Mouse (Mus musculus) hindbrain, embryonic 14.5 days (tissue): ENCODE data around the gene Retreg3. TPM values are rescaled to one million over a fixed set of nuclear protein-coding genes. Genes with fewer than 3 reads are reported as not detected.

Experiments used
- ATAC-seq: fragments of 200-750 bp; cut with Nextera tagmentation; 2 replicates; pipeline ENCODE4 v1.8.0; 2017; ENCODE audit warnings: moderate number of reproducible peaks, mild to moderate bottlenecking, moderate TSS enrichment, moderate library complexity; ENCODE audit not compliant: low FRiP score
- DNase-seq: peaks from one replicate; pipeline ENCODE4 v3.0.0-alpha.2; 2015; ENCODE audit warnings: low spot score
- H3K27ac ChIP-seq: fragments of 300-500 bp; sonication (generic); 2 replicates; pipeline ENCODE4 v1.5.1; 2014; ENCODE audit warnings: mild to moderate bottlenecking, moderate library complexity
- H3K27me3 ChIP-seq: fragments of 300-500 bp; sonication (generic); 2 replicates; pipeline ENCODE4 v1.6.1; 2014; ENCODE audit warnings: mild to moderate bottlenecking, low read length, mixed read lengths; ENCODE audit not compliant: control insufficient read depth, insufficient read depth
- H3K36me3 ChIP-seq: fragments of 300-500 bp; sonication (generic); replicated peaks from 2 replicates; pipeline ENCODE4 v1.6.1; 2014; ENCODE audit not compliant: control insufficient read depth, insufficient read depth
- H3K4me1 ChIP-seq: fragments of 300-500 bp; sonication (generic); replicated peaks from 2 replicates; pipeline ENCODE4 v1.6.1; 2014; ENCODE audit warnings: antibody characterized with exemption, low read length, mixed read lengths; ENCODE audit not compliant: control insufficient read depth, insufficient read depth
- H3K4me2 ChIP-seq: fragments of 300-500 bp; sonication (generic); replicated peaks from 2 replicates; pipeline ENCODE4 v1.6.1; 2014; ENCODE audit warnings: mild to moderate bottlenecking, moderate library complexity
- H3K4me3 ChIP-seq: fragments of 300-500 bp; sonication (generic); replicated peaks from 2 replicates; pipeline ENCODE4 v1.5.1; 2014; ENCODE audit warnings: mild to moderate bottlenecking, low read length
- H3K9ac ChIP-seq: fragments of 300-500 bp; sonication (generic); 2 replicates; pipeline ENCODE4 v1.6.1; 2014
- H3K9me3 ChIP-seq: fragments of 300-500 bp; sonication (generic); 2 replicates; pipeline ENCODE4 v1.6.1; 2016; ENCODE audit warnings: low read length; ENCODE audit not compliant: control insufficient read depth
- WGBS: fragments of 180-500 bp; shearing (Covaris S2); extraction: QIAGEN DNeasy Blood & Tissue Kit; methylation state at CpG from one replicate; pipeline ENCODE4 v1.1.7; 2014; 5-methylcytosine and 5-hydroxymethylcytosine counted together
- polyA plus RNA-seq: library from polyadenylated mRNA; unstranded; fragments of >200 nt; fragmentation: Nextera tagmentation; extraction: Ambion mirVana; gene quantifications from 2 replicates; pipeline ENCODE4 v1.2.1, GENCODE M21; 2014

Gene Retreg3
- polyA plus RNA-seq, 1 experiment from 2014 or later: 13.0 TPM

GRCm38 (mm10) chr11:101085617-101086322 lies 33.9 kb downstream of the Retreg3 start:
- H3K36me3 ChIP-seq: peaks cover 32% of the 10 kb centered on the region
- WGBS: 91% methylated on average over 18 of the region's 18 CpGs
- DNase-seq (no peak), ATAC-seq (no peak)
- H3K27me3 ChIP-seq: peaks cover 7% of the 10 kb centered on the region; the same call in 1 of the 2 replicates
- H3K4me1 ChIP-seq: peaks cover 34% of the 10 kb centered on the region
- H3K4me3 ChIP-seq: no peak overlapping the region
- H3K9me3 ChIP-seq: no peaks in the 10 kb centered on the region
- no peak overlapping the region; the same call in 1 of the 2 replicates for H3K4me2 ChIP-seq
- peak overlapping the region; percentile 90; the same call in 1 of the 2 replicates for H3K9ac ChIP-seq
- H3K27ac ChIP-seq: peak overlapping the region; percentile 70; the same call in 1 of the 2 replicates

- no peak for DNase-seq
- WGBS: 95% methylated on average over 12 of the region's 12 CpGs
- Histone ChIP-seq H3K4me1 (peaks cover 34% of the 10 kb centered on the region), H3K9ac (no peak overlapping the region), H3K4me3 (no peak overlapping the region), H3K27ac (no peak overlapping the region), H3K36me3 (peaks cover 22% of the 10 kb centered on the region), H3K4me2 (no peak overlapping the region), H3K27me3 (peaks cover 16% of the 10 kb centered on the region), H3K9me3 (no peaks in the 10 kb centered on the region)
- ATAC-seq: no peak
These were observed 34.9 kb downstream of the Retreg3 start for GRCm38 (mm10) chr11:101084811-101085210.

GRCm38 (mm10) chr11:101084246-101084645 lies 35.4 kb downstream of the Retreg3 start:
- ATAC-seq: no peak
- Histone ChIP-seq H3K9ac (no peak overlapping the region), H3K27ac (no peak overlapping the region), H3K4me2 (no peak overlapping the region), H3K4me3 (no peak overlapping the region), H3K4me1 (peaks cover 34% of the 10 kb centered on the region), H3K27me3 (peaks cover 22% of the 10 kb centered on the region), H3K9me3 (no peaks in the 10 kb centered on the region), H3K36me3 (peaks cover 16% of the 10 kb centered on the region)
- DNase-seq: no peak
- 86% methylated on average over 14 of the region's 14 CpGs for WGBS

GRCm38 (mm10) chr11:101083083-101083697 lies 36.5 kb downstream of the Retreg3 start:
- Histone ChIP-seq H3K4me3 (peak overlapping the region; percentile 67), H3K4me1 (peaks cover 33% of the 10 kb centered on the region)
- no peak for ATAC-seq

GRCm38 (mm10) chr11:101082208-101083082 lies 37.2 kb downstream of the Retreg3 start, which contains the start of gene Coasy:
Gene Coasy (plus strand): TSS chr11:101082565.
- H3K27ac ChIP-seq: peak within 1 kb of the TSS; percentile 85
- under 1% methylated on average over 50 of the region's 51 CpGs for WGBS
- ATAC-seq (peak; percentile 91), DNase-seq (peak; percentile 89)
- H3K27me3 ChIP-seq: peaks cover 40% of the 10 kb centered on the region
- peaks cover 27% of the 10 kb centered on the region for H3K4me1 ChIP-seq
- peak within 1 kb of the TSS; percentile 67 for H3K4me3 ChIP-seq
- peak within 1 kb of the TSS; percentile 92 for H3K4me2 ChIP-seq
- peak within 1 kb of the TSS; percentile 88 for H3K9ac ChIP-seq
- H3K9me3 ChIP-seq: no peaks in the 10 kb centered on the region
- peaks cover 8% of the 10 kb centered on the region; the same call in 1 of the 2 replicates for H3K36me3 ChIP-seq

More at GRCm38 (mm10) chr11:101083083-101083697, 36.5 kb downstream of the Retreg3 start:
- no peaks in the 10 kb centered on the region for H3K9me3 ChIP-seq
- peaks cover 8% of the 10 kb centered on the region; the same call in 1 of the 2 replicates for H3K36me3 ChIP-seq
- peak overlapping the region; percentile 92 for H3K4me2 ChIP-seq
- DNase-seq: no peak
- WGBS: 37% methylated on average over 19 of the region's 19 CpGs
- H3K27me3 ChIP-seq: peaks cover 33% of the 10 kb centered on the region
- peak overlapping the region; percentile 85 for H3K27ac ChIP-seq
- H3K9ac ChIP-seq: peak overlapping the region; percentile 88

GRCm38 (mm10) chr11:101081659-101082058 lies 38.0 kb downstream of the Retreg3 start:
- peaks cover 26% of the 10 kb centered on the region for H3K4me1 ChIP-seq

GRCm38 (mm10) chr11:101080421-101080820 lies 39.3 kb downstream of the Retreg3 start:
- Histone ChIP-seq H3K9me3 (no peaks in the 10 kb centered on the region), H3K4me3 (no peak overlapping the region), H3K4me1 (peaks cover 16% of the 10 kb centered on the region), H3K4me2 (no peak overlapping the region), H3K9ac (no peak overlapping the region), H3K27me3 (peaks cover 47% of the 10 kb centered on the region), H3K36me3 (peaks cover 9% of the 10 kb centered on the region), H3K27ac (no peak overlapping the region)
- ATAC-seq (no peak), DNase-seq (no peak)
- 74% methylated on average over 5 of the region's 5 CpGs for WGBS

More at GRCm38 (mm10) chr11:101081659-101082058, 38.0 kb downstream of the Retreg3 start:
- no peak for ATAC-seq
- H3K27ac ChIP-seq: peak overlapping the region; percentile 85
- H3K27me3 ChIP-seq: peaks cover 47% of the 10 kb centered on the region
- peak overlapping the region; percentile 92 for H3K4me2 ChIP-seq
- peaks cover 13% of the 10 kb centered on the region for H3K36me3 ChIP-seq
- no peak for DNase-seq
- H3K9ac ChIP-seq: peak overlapping the region; percentile 88
- 5% methylated on average over 10 of the region's 10 CpGs for WGBS
- H3K9me3 ChIP-seq: no peaks in the 10 kb centered on the region
- peak overlapping the region; percentile 67 for H3K4me3 ChIP-seq

GRCm38 (mm10) chr11:101079746-101080145 lies 39.9 kb downstream of the Retreg3 start:
- ATAC-seq (no peak), DNase-seq (no peak)
- Histone ChIP-seq H3K36me3 (peaks cover 6% of the 10 kb centered on the region), H3K27ac (no peak overlapping the region), H3K4me1 (peaks cover 16% of the 10 kb centered on the region), H3K27me3 (peaks cover 47% of the 10 kb centered on the region), H3K9me3 (no peaks in the 10 kb centered on the region), H3K4me2 (no peak overlapping the region), H3K9ac (no peak overlapping the region), H3K4me3 (no peak overlapping the region)
- 2% methylated on average over 27 of the region's 27 CpGs for WGBS
